Mouse (Mus musculus) cerebellum, adult 2 months (tissue): Measurements from ENCODE around the gene Usp47. TPM values are rescaled to one million over a fixed set of nuclear protein-coding genes. Genes with fewer than 3 reads are reported as not detected.

Source experiments
- DNase-seq, 2 experiments: peaks; one replicate each; pipeline ENCODE4 v3.0.0; 2021
- H3K27ac ChIP-seq: fragments of 200-500 bp; 2 replicates; pipeline ENCODE4 v1.5.1; 2012; ENCODE audit warnings: low read length, control low read depth, inconsistent platforms; ENCODE audit not compliant: insufficient read depth
- H3K27me3 ChIP-seq: fragments of 200-500 bp; 2 replicates; pipeline ENCODE4 v1.6.1; 2012; ENCODE audit warnings: inconsistent platforms, mild to moderate bottlenecking, low read length, moderate library complexity; ENCODE audit not compliant: control insufficient read depth, insufficient read depth
- H3K4me1 ChIP-seq: fragments of 200-500 bp; 2 replicates; pipeline ENCODE4 v1.6.1; 2011; ENCODE audit warnings: low read length; ENCODE audit not compliant: control insufficient read depth, insufficient read depth
- H3K4me3 ChIP-seq: fragments of 200-500 bp; replicated peaks from 2 replicates; pipeline ENCODE3; 2011; ENCODE audit warnings: mild to moderate bottlenecking, low read depth, low read length, control low read depth; ENCODE audit not compliant: insufficient read depth
- CTCF ChIP-seq: fragments of 200-500 bp; IDR thresholded peaks from 2 replicates; pipeline ENCODE4 v1.5.1; 2011; ENCODE audit warnings: low read depth, mild to moderate bottlenecking, control low read depth, low read length, moderate library complexity, borderline replicate concordance; ENCODE audit not compliant: insufficient read depth
- POLR2A ChIP-seq: fragments of 200-500 bp; IDR thresholded peaks from 2 replicates; pipeline ENCODE4 v1.6.1; 2011; ENCODE audit warnings: low read length, control low read depth, borderline replicate concordance; ENCODE audit not compliant: insufficient read depth
- WGBS: fragments of 180-500 bp; shearing (Covaris S2); methylation state at CpG from one replicate; pipeline ENCODE4 v1.1.7; 2018; 5-methylcytosine and 5-hydroxymethylcytosine counted together
- polyA plus RNA-seq: library from polyadenylated mRNA; depleted of rRNA; stranded (reverse); fragments of >200 nt; gene quantifications from 2 replicates; pipeline ENCODE4 v1.2.3, GENCODE M21; 2012

The Usp47 gene
- polyA plus RNA-seq, 1 experiment, result 45.1 TPM

- Histone ChIP-seq H3K27me3 (no peaks in the 10 kb centered on the region), H3K27ac (no peak overlapping the region), H3K4me1 (no peaks in the 10 kb centered on the region; the same call in 1 of the 2 replicates), H3K4me3 (no peak overlapping the region)
- DNase-seq, result no peak
- TF ChIP-seq POLR2A, result no peak
- TF ChIP-seq CTCF, result no peak
Observed at GRCm38 (mm10) chr7:112040271-112040670, 17.0 kb downstream of the Usp47 start.

- Histone ChIP-seq H3K4me3 (no peak overlapping the region), H3K27me3 (no peaks in the 10 kb centered on the region), H3K27ac (no peak overlapping the region), H3K4me1 (no peaks in the 10 kb centered on the region)
- 42% methylated on average over 2 of the region's 2 CpGs for WGBS
- TF ChIP-seq CTCF (no peak), POLR2A (no peak)
- no peak for DNase-seq
Observed at GRCm38 (mm10) chr7:112042758-112043157, 19.5 kb downstream of the Usp47 start.

GRCm38 (mm10) chr7:112045249-112045648, 21.9 kb downstream of the Usp47 start:
- H3K27ac ChIP-seq, result no peak overlapping the region
- TF ChIP-seq CTCF (no peak), POLR2A (no peak)
- WGBS, result 75% methylated on average over 1 of the region's 1 CpGs
- H3K4me1 ChIP-seq, result no peaks in the 10 kb centered on the region
- DNase-seq, result no peak
- H3K27me3 ChIP-seq, result no peaks in the 10 kb centered on the region
- no peak overlapping the region for H3K4me3 ChIP-seq

GRCm38 (mm10) chr7:112045794-112046388, 22.6 kb downstream of the Usp47 start:
- H3K4me1 ChIP-seq, result no peaks in the 10 kb centered on the region
- DNase-seq, result no peak

GRCm38 (mm10) chr7:112048643-112049042, 25.3 kb downstream of the Usp47 start:
- no peak for TF ChIP-seq POLR2A
- no peak for TF ChIP-seq CTCF
- Histone ChIP-seq H3K4me1 (no peaks in the 10 kb centered on the region), H3K27ac (no peak overlapping the region), H3K4me3 (no peak overlapping the region), H3K27me3 (no peaks in the 10 kb centered on the region)
- WGBS, result 91% methylated on average over 5 of the region's 5 CpGs
- no peak for DNase-seq

More at GRCm38 (mm10) chr7:112045794-112046388, 22.6 kb downstream of the Usp47 start:
- Histone ChIP-seq H3K27ac (no peak overlapping the region), H3K27me3 (no peaks in the 10 kb centered on the region), H3K4me3 (no peak overlapping the region)
- WGBS, result 80% methylated on average over 3 of the region's 3 CpGs
- TF ChIP-seq POLR2A (no peak), CTCF (no peak)

- no peak for TF ChIP-seq POLR2A
- TF ChIP-seq CTCF, result no peak
- H3K4me3 ChIP-seq, result no peak overlapping the region
- no peak overlapping the region for H3K27ac ChIP-seq
- no peak for DNase-seq
- H3K4me1 ChIP-seq, result no peaks in the 10 kb centered on the region
- WGBS, result 85% methylated on average over 3 of the region's 3 CpGs
- no peaks in the 10 kb centered on the region for H3K27me3 ChIP-seq
Observed at GRCm38 (mm10) chr7:112053667-112054066, 30.4 kb downstream of the Usp47 start.

GRCm38 (mm10) chr7:112055901-112056625, 32.8 kb downstream of the Usp47 start:
- H3K27ac ChIP-seq, result no peak overlapping the region
- no peak overlapping the region for H3K4me3 ChIP-seq
- 80% methylated on average over 8 of the region's 8 CpGs for WGBS
- no peak for DNase-seq
- no peaks in the 10 kb centered on the region for H3K4me1 ChIP-seq
- no peak for TF ChIP-seq CTCF
- no peak for TF ChIP-seq POLR2A
- H3K27me3 ChIP-seq, result no peaks in the 10 kb centered on the region

GRCm38 (mm10) chr7:112074868-112075267, 51.6 kb downstream of the Usp47 start:
- Histone ChIP-seq H3K27me3 (no peaks in the 10 kb centered on the region), H3K27ac (no peak overlapping the region), H3K4me1 (no peaks in the 10 kb centered on the region), H3K4me3 (no peak overlapping the region)
- no peak for DNase-seq
- no peak for TF ChIP-seq CTCF
- TF ChIP-seq POLR2A, result no peak
- 90% methylated on average over 5 of the region's 5 CpGs for WGBS
